Mouse (Mus musculus) G1E (cell line): ENCODE measurements at regions not wholly inside any gene's neighbourhood (a gene's known extent, or its start where the extent isn't known, plus 50 kb on each side); places are given as distances from the start of the nearest gene placed in this dataset.

Experiments used
- CTCF ChIP-seq: IDR thresholded peaks from 2 replicates; pipeline ENCODE4 v1.5.1; 2012; ENCODE audit warnings: low read depth, low read length, inconsistent platforms, mixed read lengths
- GATA1 ChIP-seq: IDR thresholded peaks from 2 replicates; pipeline ENCODE4 v1.6.1; 2012; ENCODE audit warnings: borderline replicate concordance, low read length, inconsistent platforms, mixed read lengths

DNA sequence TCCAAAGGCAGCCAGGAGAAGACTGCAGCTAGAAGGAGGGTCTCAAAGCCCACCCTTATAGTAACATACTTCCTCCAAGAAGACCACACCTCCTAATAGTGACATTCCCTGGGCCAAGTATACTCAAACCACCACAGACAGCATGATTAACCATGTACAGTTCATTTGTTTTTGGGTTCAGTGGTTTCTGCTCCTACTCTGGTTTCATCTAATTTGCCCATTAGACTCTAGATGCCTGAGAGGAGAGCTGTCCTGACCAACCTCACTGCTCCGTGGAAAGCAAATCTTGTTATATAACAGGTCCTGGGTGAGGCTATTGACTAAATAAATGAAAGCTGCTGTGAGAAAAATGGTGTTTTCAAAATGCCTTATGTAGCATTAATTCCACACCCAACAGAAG is 272.2 kb downstream of the Hace1 start:
- TF ChIP-seq CTCF (no peak), GATA1 (no peak)
